Mouse (Mus musculus) cortical plate, adult 2 months (tissue): ENCODE data around the gene Ngly1.

Source experiments
- CTCF ChIP-seq: fragments of 200-500 bp; IDR thresholded peaks from 2 replicates; pipeline ENCODE4 v1.5.1; 2011; ENCODE audit warnings: mild to moderate bottlenecking, control low read depth, low read length; ENCODE audit not compliant: insufficient read depth; ENCODE audit errors: extremely low read depth
- POLR2A ChIP-seq: fragments of 200-500 bp; IDR thresholded peaks from 2 replicates; pipeline ENCODE4 v1.6.1; 2011; ENCODE audit warnings: mild to moderate bottlenecking, low read length, control low read depth; ENCODE audit not compliant: insufficient read depth; ENCODE audit errors: extremely low read depth

DNA sequence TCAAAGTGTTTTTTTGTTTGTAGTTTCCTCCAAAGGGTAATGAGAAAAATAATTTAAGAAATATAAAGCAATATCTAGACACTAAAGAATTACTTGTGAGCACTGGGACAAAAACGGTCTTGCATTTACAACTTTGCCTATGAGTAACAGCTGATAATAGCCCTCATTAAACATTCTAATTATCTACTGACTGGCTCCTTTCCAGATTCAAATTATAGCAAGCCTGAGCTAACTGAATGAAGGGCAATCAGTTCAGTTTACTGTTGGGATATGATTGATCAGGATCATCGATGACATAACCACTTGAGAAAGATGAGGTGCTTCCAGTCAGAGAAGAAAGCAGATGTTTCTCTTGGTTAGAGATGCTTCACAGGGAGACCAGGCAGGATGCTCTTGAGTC is 19.7 kb upstream of the Ngly1 start:
- TF ChIP-seq POLR2A: no peak
- no peak for TF ChIP-seq CTCF
